Mouse (Mus musculus) midbrain, embryonic 15.5 days (tissue): ENCODE measurements around the gene Loxl3. TPM values are rescaled to one million over a fixed set of nuclear protein-coding genes. Genes with fewer than 3 reads are reported as not detected.

Source experiments
- ATAC-seq: fragments of 200-750 bp; cut with Nextera tagmentation; replicated peaks from 2 replicates; pipeline ENCODE4 v1.8.0; 2017; ENCODE audit warnings: moderate TSS enrichment
- H3K27ac ChIP-seq: fragments of 300-500 bp; sonication (generic); 2 replicates; pipeline ENCODE4 v1.5.1; 2015; ENCODE audit warnings: mild to moderate bottlenecking, inconsistent platforms
- H3K27me3 ChIP-seq: fragments of 300-500 bp; sonication (generic); replicated peaks from 2 replicates; pipeline ENCODE4 v1.6.1; 2015; ENCODE audit warnings: inconsistent platforms
- H3K36me3 ChIP-seq: fragments of 300-500 bp; sonication (generic); replicated peaks from 2 replicates; pipeline ENCODE4 v1.6.1; 2015; ENCODE audit warnings: inconsistent platforms
- H3K4me1 ChIP-seq: fragments of 300-500 bp; sonication (generic); 2 replicates; pipeline ENCODE4 v1.6.1; 2015; ENCODE audit warnings: inconsistent platforms
- H3K4me2 ChIP-seq: fragments of 300-500 bp; sonication (generic); 2 replicates; pipeline ENCODE4 v1.6.1; 2015; ENCODE audit warnings: inconsistent platforms, mild to moderate bottlenecking, moderate library complexity
- H3K4me3 ChIP-seq: fragments of 300-500 bp; sonication (generic); 2 replicates; pipeline ENCODE4 v1.5.1; 2015; ENCODE audit warnings: mild to moderate bottlenecking, inconsistent platforms
- H3K9ac ChIP-seq: fragments of 300-500 bp; sonication (generic); 2 replicates; pipeline ENCODE4 v1.6.1; 2015; ENCODE audit warnings: mild to moderate bottlenecking, inconsistent platforms
- H3K9me3 ChIP-seq: fragments of 300-500 bp; sonication (generic); 2 replicates; pipeline ENCODE4 v1.6.1; 2016; ENCODE audit warnings: inconsistent platforms
- WGBS: fragments of 180-500 bp; shearing (Covaris S2); methylation state at CpG from one replicate; pipeline ENCODE4 v1.1.7; 2015; ENCODE audit warnings: mixed read lengths; 5-methylcytosine and 5-hydroxymethylcytosine counted together
- polyA plus RNA-seq: library from polyadenylated mRNA; unstranded; fragments of >200 nt; fragmentation: Nextera tagmentation; extraction: Ambion mirVana; gene quantifications from 2 replicates; pipeline ENCODE4 v1.2.1, GENCODE M21; 2015

Gene Loxl3
- polyA plus RNA-seq, 1 experiment from 2014 or later: 6.8 TPM

- Histone ChIP-seq H3K4me3 (no peak overlapping the region), H3K4me2 (no peak overlapping the region), H3K27ac (no peak overlapping the region), H3K27me3 (peaks cover 20% of the 10 kb centered on the region), H3K9me3 (no peaks in the 10 kb centered on the region), H3K36me3 (no peaks in the 10 kb centered on the region), H3K9ac (no peak overlapping the region), H3K4me1 (peaks cover 26% of the 10 kb centered on the region)
- no peak for ATAC-seq
- 82% methylated on average over 8 of the region's 8 CpGs for WGBS
Observed at GRCm38 (mm10) chr6:83037188-83037587, 3.2 kb downstream of the Loxl3 start.

DNA sequence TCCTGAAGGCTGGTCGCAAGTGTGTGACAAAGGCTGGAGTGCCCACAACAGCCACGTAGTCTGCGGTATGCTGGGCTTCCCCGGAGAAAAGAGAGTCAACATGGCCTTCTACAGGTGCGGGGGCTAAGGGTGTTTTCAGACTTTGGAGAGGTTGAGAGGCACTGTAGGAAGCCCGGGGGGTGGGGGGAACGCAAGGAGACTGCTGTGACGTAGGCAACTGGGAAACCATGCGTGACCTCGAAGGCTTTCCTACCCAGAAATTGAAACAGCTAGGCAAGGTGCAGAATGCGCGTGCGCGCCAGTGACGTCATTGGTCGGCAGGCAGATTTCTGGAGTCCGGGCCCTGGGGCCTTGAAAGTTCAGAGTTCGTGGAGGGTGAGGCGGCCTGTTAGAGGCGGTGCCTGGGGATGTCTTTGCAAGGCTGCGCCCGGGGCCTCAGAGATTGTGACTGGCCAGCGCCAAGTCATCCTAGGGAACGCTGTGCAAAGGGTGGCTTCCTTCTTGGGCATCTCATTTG lies 4.6 kb downstream of the Loxl3 start:
- Histone ChIP-seq H3K4me1 (peaks cover 13% of the 10 kb centered on the region), H3K36me3 (no peaks in the 10 kb centered on the region), H3K4me3 (peak overlapping the region; percentile 35), H3K9ac (no peak overlapping the region), H3K4me2 (peak overlapping the region; percentile 69), H3K9me3 (no peaks in the 10 kb centered on the region), H3K27me3 (peaks cover 7% of the 10 kb centered on the region), H3K27ac (no peak overlapping the region)
- 11% methylated on average over 24 of the region's 24 CpGs for WGBS
- ATAC-seq: peak; percentile 60

- H3K4me2 ChIP-seq: no peak overlapping the region
- no peak overlapping the region for H3K4me3 ChIP-seq
- H3K4me1 ChIP-seq: peaks cover 8% of the 10 kb centered on the region
- no peaks in the 10 kb centered on the region for H3K36me3 ChIP-seq
- no peak overlapping the region for H3K9ac ChIP-seq
- H3K27me3 ChIP-seq: no peaks in the 10 kb centered on the region; the same call in 1 of the 2 replicates
- ATAC-seq: no peak
- H3K9me3 ChIP-seq: no peaks in the 10 kb centered on the region
- no peak overlapping the region for H3K27ac ChIP-seq
- WGBS: 79% methylated on average over 5 of the region's 5 CpGs
Observed at GRCm38 (mm10) chr6:83040601-83041000, 6.6 kb downstream of the Loxl3 start.

GRCm38 (mm10) chr6:83043561-83043960 lies 9.6 kb downstream of the Loxl3 start:
- Histone ChIP-seq H3K27ac (no peak overlapping the region), H3K9me3 (no peaks in the 10 kb centered on the region), H3K4me1 (peaks cover 3% of the 10 kb centered on the region), H3K4me2 (no peak overlapping the region), H3K36me3 (no peaks in the 10 kb centered on the region), H3K27me3 (no peaks in the 10 kb centered on the region), H3K4me3 (no peak overlapping the region), H3K9ac (no peak overlapping the region)
- WGBS: 58% methylated on average over 6 of the region's 6 CpGs
- no peak for ATAC-seq

DNA sequence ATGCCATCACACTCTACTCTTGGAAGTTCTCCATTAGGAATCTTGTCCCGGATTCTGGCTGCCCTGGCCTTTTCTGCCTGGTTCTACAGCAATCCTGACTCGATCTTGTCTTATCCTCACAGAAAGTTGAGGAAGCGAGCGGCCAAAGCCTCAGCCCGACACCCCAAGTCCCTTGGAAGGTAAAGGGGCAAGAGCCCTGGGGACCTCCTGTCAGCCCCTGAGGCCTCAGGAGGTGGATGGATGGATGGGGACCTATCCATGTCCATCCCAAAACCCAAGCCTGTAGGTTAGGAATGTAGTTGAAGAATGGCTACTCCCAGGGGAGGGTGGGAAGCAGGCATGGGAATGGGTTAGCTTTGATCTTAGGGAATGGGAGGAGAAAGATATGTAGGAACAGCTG lies 10.0 kb downstream of the Loxl3 start:
- Histone ChIP-seq H3K4me1 (no peaks in the 10 kb centered on the region), H3K27me3 (no peaks in the 10 kb centered on the region), H3K36me3 (no peaks in the 10 kb centered on the region), H3K4me3 (no peak overlapping the region), H3K4me2 (no peak overlapping the region), H3K27ac (no peak overlapping the region), H3K9ac (no peak overlapping the region), H3K9me3 (no peaks in the 10 kb centered on the region)
- no peak for ATAC-seq
- 91% methylated on average over 5 of the region's 5 CpGs for WGBS

- no peak for ATAC-seq
- Histone ChIP-seq H3K9me3 (no peaks in the 10 kb centered on the region), H3K27me3 (no peaks in the 10 kb centered on the region), H3K9ac (no peak overlapping the region), H3K36me3 (no peaks in the 10 kb centered on the region), H3K4me1 (no peaks in the 10 kb centered on the region), H3K4me3 (no peak overlapping the region), H3K27ac (no peak overlapping the region), H3K4me2 (no peak overlapping the region)
- 83% methylated on average over 9 of the region's 9 CpGs for WGBS
Observed at GRCm38 (mm10) chr6:83044742-83045141, 10.8 kb downstream of the Loxl3 start.

GRCm38 (mm10) chr6:83049367-83049766 lies 15.4 kb downstream of the Loxl3 start:
- Histone ChIP-seq H3K4me2 (no peak overlapping the region), H3K9ac (no peak overlapping the region), H3K27ac (no peak overlapping the region), H3K4me1 (peaks cover 14% of the 10 kb centered on the region), H3K36me3 (no peaks in the 10 kb centered on the region), H3K9me3 (no peaks in the 10 kb centered on the region), H3K27me3 (no peaks in the 10 kb centered on the region), H3K4me3 (no peak overlapping the region)
- 75% methylated on average over 10 of the region's 10 CpGs for WGBS
- no peak for ATAC-seq

DNA sequence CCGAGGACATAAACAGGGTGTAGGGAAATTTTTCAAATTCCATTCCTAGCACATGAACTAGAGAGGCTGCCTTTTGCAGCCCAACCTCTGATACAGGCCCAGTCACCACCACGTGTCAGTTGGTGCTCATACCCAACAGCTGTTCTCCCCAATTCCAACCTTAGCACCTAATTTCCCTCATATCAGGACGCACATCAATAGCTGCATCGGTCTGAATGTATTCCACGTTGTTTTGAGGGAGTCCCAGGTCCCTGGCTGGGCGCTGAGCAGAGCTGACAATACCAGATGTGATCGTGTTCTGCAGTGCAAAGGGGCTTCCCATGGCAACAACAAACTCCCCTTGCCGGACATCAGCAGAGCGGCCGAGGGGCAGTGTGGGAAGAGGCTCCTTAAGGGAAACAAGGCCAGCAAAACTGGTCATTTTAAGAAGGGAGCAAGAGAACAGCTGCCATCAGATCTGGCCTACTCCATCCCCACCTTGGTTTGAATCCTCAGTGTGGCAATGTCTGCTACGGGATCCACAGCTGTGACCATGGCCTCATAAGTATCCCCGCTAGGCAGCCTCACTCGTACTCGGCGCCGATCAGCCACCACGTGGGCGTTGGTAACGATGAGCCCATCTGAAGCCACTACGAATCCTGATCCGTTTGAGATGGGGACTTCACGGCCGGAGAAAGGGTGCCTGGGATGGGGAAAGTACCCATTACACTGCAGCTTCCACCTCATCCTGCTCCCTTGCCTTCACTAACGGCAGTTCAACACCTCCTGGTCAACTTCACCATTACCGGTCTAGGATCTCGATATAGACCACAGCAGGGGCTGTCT lies 19.4 kb downstream of the Loxl3 start:
- peak overlapping the region; percentile 82 for H3K4me2 ChIP-seq
- H3K9me3 ChIP-seq: no peaks in the 10 kb centered on the region
- peak; percentile 5 for ATAC-seq
- peak overlapping the region; percentile 84 for H3K27ac ChIP-seq
- H3K4me1 ChIP-seq: peaks cover 32% of the 10 kb centered on the region
- H3K4me3 ChIP-seq: peak overlapping the region; percentile 53
- no peaks in the 10 kb centered on the region for H3K27me3 ChIP-seq
- H3K9ac ChIP-seq: peak overlapping the region; percentile 78
- WGBS: 2% methylated on average over 26 of the region's 26 CpGs
- H3K36me3 ChIP-seq: peaks cover 4% of the 10 kb centered on the region; the same call in 1 of the 2 replicates

DNA sequence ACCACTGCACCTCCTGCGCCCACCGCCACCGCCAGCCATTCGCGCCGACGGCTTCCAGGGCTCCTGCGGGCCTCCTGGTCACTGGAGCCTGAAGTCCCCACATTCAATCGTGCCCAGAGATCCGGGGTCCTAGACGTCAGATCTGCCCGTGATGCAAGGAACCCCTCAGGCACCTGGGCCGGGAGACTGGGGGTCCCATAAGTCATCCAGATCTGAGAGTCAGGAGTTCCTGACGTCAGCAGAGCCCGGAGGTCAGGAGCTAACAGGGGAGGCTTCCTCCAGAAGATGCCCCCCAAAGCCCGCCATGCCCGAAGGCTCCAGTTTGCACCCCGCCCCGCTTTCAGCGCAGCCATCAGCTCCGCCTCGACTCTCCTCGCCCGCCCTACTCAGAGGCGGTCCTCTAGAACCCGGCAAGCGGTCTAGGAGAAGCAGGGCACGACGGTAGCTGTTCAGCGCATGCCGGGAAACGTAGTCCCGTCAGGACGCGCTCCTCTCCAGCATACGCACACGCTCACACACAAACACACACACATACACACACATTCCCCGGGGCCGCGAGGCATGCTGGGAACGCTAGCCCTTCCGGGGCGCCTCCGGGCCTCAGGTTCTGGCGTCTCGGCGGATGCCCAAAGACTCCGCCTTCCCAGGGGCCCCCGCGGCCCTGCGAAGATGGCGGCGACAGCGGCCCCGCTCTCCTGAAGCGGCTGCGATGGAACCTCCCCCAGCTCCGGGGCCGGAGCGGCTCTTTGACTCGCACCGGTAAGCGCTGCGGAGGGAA lies 20.3 kb downstream of the Loxl3 start, which contains the start of gene Aup1:
Gene Aup1 (plus strand): TSS at position 448 of the 778 bp plus-strand sequence.
- ATAC-seq: peak; percentile 98
- Histone ChIP-seq H3K4me2 (peak within 1 kb of the TSS; percentile 82), H3K9me3 (no peaks in the 10 kb centered on the region), H3K27me3 (no peaks in the 10 kb centered on the region), H3K27ac (peak within 1 kb of the TSS; percentile 84), H3K9ac (peak within 1 kb of the TSS; percentile 78), H3K4me3 (peak within 1 kb of the TSS; percentile 53), H3K36me3 (peaks cover 4% of the 10 kb centered on the region; the same call in 1 of the 2 replicates), H3K4me1 (peaks cover 32% of the 10 kb centered on the region)
- 0% methylated on average over 58 of the region's 64 CpGs for WGBS

GRCm38 (mm10) chr6:83054871-83055431 lies 21.0 kb downstream of the Loxl3 start, which contains the start of gene Htra2:
Gene Htra2, minus strand, starts transcription at chr6:83055273.
- Histone ChIP-seq H3K9me3 (no peaks in the 10 kb centered on the region), H3K36me3 (peaks cover 4% of the 10 kb centered on the region; the same call in 1 of the 2 replicates), H3K9ac (peak within 1 kb of the TSS; percentile 78), H3K27ac (peak within 1 kb of the TSS; percentile 84), H3K4me1 (peaks cover 32% of the 10 kb centered on the region), H3K4me3 (peak within 1 kb of the TSS; percentile 53), H3K27me3 (no peaks in the 10 kb centered on the region; the same call in 1 of the 2 replicates), H3K4me2 (peak within 1 kb of the TSS; percentile 82)
- WGBS: under 1% methylated on average over 50 of the region's 50 CpGs
- ATAC-seq: peak; percentile 62

- H3K4me3 ChIP-seq: no peak within 1 kb of the TSS
- no peak within 1 kb of the TSS for H3K27ac ChIP-seq
- H3K4me2 ChIP-seq: no peak within 1 kb of the TSS
- H3K9ac ChIP-seq: no peak within 1 kb of the TSS
- H3K36me3 ChIP-seq: peaks cover 4% of the 10 kb centered on the region; the same call in 1 of the 2 replicates
- H3K9me3 ChIP-seq: no peaks in the 10 kb centered on the region
- peaks cover 26% of the 10 kb centered on the region for H3K4me1 ChIP-seq
- ATAC-seq: no peak
- H3K27me3 ChIP-seq: peaks cover 18% of the 10 kb centered on the region
- 52% methylated on average over 3 of the region's 3 CpGs for WGBS
Observed at GRCm38 (mm10) chr6:83057790-83058189, 23.8 kb downstream of the Loxl3 start, which contains the start of gene Dqx1. Gene Dqx1, plus strand, starts transcription at chr6:83057844.

- H3K27me3 ChIP-seq: peaks cover 27% of the 10 kb centered on the region
- H3K9me3 ChIP-seq: no peaks in the 10 kb centered on the region
- no peak overlapping the region for H3K4me2 ChIP-seq
- H3K4me3 ChIP-seq: no peak overlapping the region
- no peak overlapping the region for H3K27ac ChIP-seq
- ATAC-seq: no peak
- H3K9ac ChIP-seq: no peak overlapping the region
- H3K36me3 ChIP-seq: peaks cover 4% of the 10 kb centered on the region; the same call in 1 of the 2 replicates
- 83% methylated on average over 2 of the region's 2 CpGs for WGBS
- peaks cover 17% of the 10 kb centered on the region for H3K4me1 ChIP-seq
Observed at GRCm38 (mm10) chr6:83058725-83059124, 24.8 kb downstream of the Loxl3 start.
